Mouse (Mus musculus) kidney, postnatal 25 days (tissue): ENCODE measurements around the gene Csnk1g1.

Experiments
- DNase-seq, 2 experiments: peaks; one replicate each; pipeline ENCODE4 v3.0.0; 2021; ENCODE audit warnings: mixed read lengths in 2 of 2

The Csnk1g1 gene

GRCm38 (mm10) chr9:65998965-65999364, 90.2 kb downstream of the Csnk1g1 start:
- no peak for DNase-seq

- DNase-seq, result peak; percentile 54 to 66
Observed at GRCm38 (mm10) chr9:66004380-66004779, 95.7 kb downstream of the Csnk1g1 start.

- no peak for DNase-seq
Observed at GRCm38 (mm10) chr9:66007603-66008202, 99.0 kb downstream of the Csnk1g1 start.

GRCm38 (mm10) chr9:66020601-66021000, 111.9 kb downstream of the Csnk1g1 start:
- DNase-seq, result no peak

GRCm38 (mm10) chr9:66038082-66038481, 129.4 kb downstream of the Csnk1g1 start:
- no peak for DNase-seq

GRCm38 (mm10) chr9:66038581-66038980, 129.9 kb downstream of the Csnk1g1 start:
- DNase-seq, result no peak

GRCm38 (mm10) chr9:66039290-66039689, 130.6 kb downstream of the Csnk1g1 start:
- no peak for DNase-seq

- DNase-seq, result no peak
Observed at GRCm38 (mm10) chr9:66040801-66041200, 132.1 kb downstream of the Csnk1g1 start.

GRCm38 (mm10) chr9:66042331-66042730, 133.6 kb downstream of the Csnk1g1 start:
- no peak for DNase-seq

GRCm38 (mm10) chr9:66043241-66043640, 134.5 kb downstream of the Csnk1g1 start:
- no peak for DNase-seq

- no peak for DNase-seq
Observed at GRCm38 (mm10) chr9:66049931-66050601, 141.3 kb downstream of the Csnk1g1 start.

GRCm38 (mm10) chr9:66051493-66051892, 142.8 kb downstream of the Csnk1g1 start:
- no peak for DNase-seq

GRCm38 (mm10) chr9:66052731-66053130, 144.0 kb downstream of the Csnk1g1 start:
- peak in 1 of 2 experiments; percentile 21 for DNase-seq

GRCm38 (mm10) chr9:66053620-66054019, 144.9 kb downstream of the Csnk1g1 start:
- DNase-seq, result no peak

- peak; percentile 97 to 100 for DNase-seq
Observed at GRCm38 (mm10) chr9:66059583-66060307, 151.0 kb downstream of the Csnk1g1 start, which contains the start of gene Ppib. Ppib (plus strand) TSS chr9:66060222.

GRCm38 (mm10) chr9:66060308-66060647, 151.6 kb downstream of the Csnk1g1 start:
- DNase-seq, result no peak

GRCm38 (mm10) chr9:66060986-66061385, 152.3 kb downstream of the Csnk1g1 start:
- DNase-seq, result no peak

GRCm38 (mm10) chr9:66061656-66062055, 152.9 kb downstream of the Csnk1g1 start:
- no peak for DNase-seq

GRCm38 (mm10) chr9:66063446-66063845, 154.7 kb downstream of the Csnk1g1 start:
- DNase-seq, result no peak

- DNase-seq, result no peak
Observed at GRCm38 (mm10) chr9:66064316-66064715, 155.6 kb downstream of the Csnk1g1 start.

GRCm38 (mm10) chr9:66066791-66067190, 158.1 kb downstream of the Csnk1g1 start:
- no peak for DNase-seq

- DNase-seq, result peak; percentile 64 to 74
Observed at GRCm38 (mm10) chr9:66067542-66067941, 158.8 kb downstream of the Csnk1g1 start.

GRCm38 (mm10) chr9:66068056-66068455, 159.3 kb downstream of the Csnk1g1 start:
- no peak for DNase-seq

- peak; percentile 29 to 59 for DNase-seq
Observed at GRCm38 (mm10) chr9:66068971-66069391, 160.3 kb downstream of the Csnk1g1 start.
